Mouse (Mus musculus): ENCODE measurements around the gene Otulinl. TPM values are rescaled to one million over a fixed set of nuclear protein-coding genes. Genes with fewer than 3 reads are reported as not detected.

Gene Otulinl
- polyA plus RNA-seq, 1 experiment from 2014 or later = 9.1 TPM

DNA sequence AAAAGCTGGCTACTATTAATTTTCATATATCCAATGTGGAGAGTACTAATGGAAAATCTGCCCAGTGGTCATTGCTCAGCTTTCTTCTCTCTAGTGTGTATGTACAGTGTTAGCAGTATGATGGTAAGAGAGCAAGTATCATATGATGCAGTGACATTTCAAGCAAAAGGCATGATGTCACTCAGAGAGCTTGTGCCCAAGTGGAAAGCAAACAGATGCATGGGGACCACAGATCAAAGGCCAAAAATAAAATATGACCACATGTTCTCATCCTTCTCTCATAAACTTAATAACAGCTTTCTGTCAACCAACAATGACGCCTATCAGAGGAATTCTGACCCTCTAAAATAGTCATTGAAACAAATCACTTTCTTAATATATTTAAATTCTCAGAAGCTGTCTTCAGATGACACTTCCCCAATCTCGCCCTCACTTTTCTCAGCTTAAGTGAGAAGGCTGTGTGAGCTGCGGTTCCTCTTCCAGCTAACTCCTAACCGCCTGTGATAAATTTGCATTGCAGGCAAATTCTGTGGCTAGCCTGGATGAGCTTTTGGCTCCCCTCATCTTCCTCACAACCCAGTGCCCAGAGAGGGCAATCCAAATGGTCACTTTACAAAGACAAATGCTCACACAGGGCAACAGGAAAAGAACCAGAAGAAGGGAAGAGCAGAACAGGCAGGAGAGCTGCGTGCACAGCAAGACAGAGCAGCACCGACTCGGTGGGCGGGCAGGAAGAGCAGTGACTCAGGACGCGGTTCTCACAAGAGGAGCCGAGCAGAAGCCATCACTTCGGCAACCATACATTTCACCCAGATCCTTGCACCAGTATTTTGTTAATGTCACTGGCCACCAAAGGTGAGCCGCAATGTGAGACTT lies 56.1 kb downstream of the Otulinl start:
- H3K4me3 ChIP-seq (ENCODE audit: low read depth, low read length) = no peak overlapping the region
- no peak for DNase-seq (ENCODE audit: low spot score)
- WGBS = 93% methylated on average over 13 of the region's 13 CpGs
- no peaks in the 10 kb centered on the region for H3K36me3 ChIP-seq (ENCODE audit: control insufficient read depth, insufficient read depth, low read length)
- H3K9ac ChIP-seq (ENCODE audit: low read length) = no peak overlapping the region
- no peaks in the 10 kb centered on the region for H3K9me3 ChIP-seq (ENCODE audit: control insufficient read depth, low read length)
- no peak overlapping the region for H3K4me2 ChIP-seq (ENCODE audit: low read depth, severe bottlenecking)
- peaks cover 6% of the 10 kb centered on the region for H3K4me1 ChIP-seq (ENCODE audit: control insufficient read depth, insufficient read depth, low read length)
- no peaks in the 10 kb centered on the region for H3K27me3 ChIP-seq (ENCODE audit: control insufficient read depth, insufficient read depth, low read length)
- no peak for ATAC-seq (ENCODE audit: insufficient number of reproducible peaks, low FRiP score, low TSS enrichment, low read depth)
- no peak overlapping the region for H3K27ac ChIP-seq (replicated peaks; ENCODE audit: low read depth, low read length)

DNA sequence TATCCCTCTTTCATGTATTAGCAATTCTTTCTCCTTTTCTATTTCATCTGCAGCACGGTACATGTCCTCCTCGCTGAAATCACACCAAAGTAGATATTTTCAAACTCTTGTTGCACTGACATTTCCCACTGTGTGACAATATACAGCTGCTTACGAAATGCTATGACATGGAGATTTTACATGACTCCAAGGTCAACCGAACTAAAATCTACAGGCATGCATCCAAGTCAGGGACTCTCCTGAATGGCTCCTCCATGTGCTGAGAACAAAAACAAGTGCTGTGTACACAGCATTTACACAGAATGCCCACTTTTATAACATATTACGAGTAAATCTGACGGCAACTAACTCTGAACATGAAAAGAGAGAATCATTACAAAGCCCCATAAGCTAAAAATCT lies 58.1 kb downstream of the Otulinl start:
- WGBS = 95% methylated on average over 6 of the region's 6 CpGs
- H3K27me3 ChIP-seq (ENCODE audit: control insufficient read depth, insufficient read depth, low read length) = no peaks in the 10 kb centered on the region
- no peaks in the 10 kb centered on the region for H3K4me1 ChIP-seq (ENCODE audit: control insufficient read depth, insufficient read depth, low read length)
- H3K9ac ChIP-seq (ENCODE audit: low read length) = no peak overlapping the region
- DNase-seq (ENCODE audit: low spot score) (no peak), ATAC-seq (ENCODE audit: insufficient number of reproducible peaks, low FRiP score, low TSS enrichment, low read depth) (no peak)
- no peak overlapping the region for H3K4me3 ChIP-seq (ENCODE audit: low read depth, low read length)
- H3K9me3 ChIP-seq (ENCODE audit: control insufficient read depth, low read length) = no peaks in the 10 kb centered on the region
- H3K4me2 ChIP-seq (ENCODE audit: low read depth, severe bottlenecking) = no peak overlapping the region
- H3K27ac ChIP-seq (replicated peaks; ENCODE audit: low read depth, low read length) = no peak overlapping the region
- H3K36me3 ChIP-seq (ENCODE audit: control insufficient read depth, insufficient read depth, low read length) = no peaks in the 10 kb centered on the region

- no peak overlapping the region for H3K9ac ChIP-seq (ENCODE audit: low read length)
- no peaks in the 10 kb centered on the region for H3K4me1 ChIP-seq (ENCODE audit: control insufficient read depth, insufficient read depth, low read length)
- no peaks in the 10 kb centered on the region for H3K27me3 ChIP-seq (ENCODE audit: control insufficient read depth, insufficient read depth, low read length)
- H3K4me2 ChIP-seq (ENCODE audit: low read depth, severe bottlenecking) = no peak overlapping the region
- H3K27ac ChIP-seq (replicated peaks; ENCODE audit: low read depth, low read length) = no peak overlapping the region
- DNase-seq (ENCODE audit: low spot score) (no peak), ATAC-seq (ENCODE audit: insufficient number of reproducible peaks, low FRiP score, low TSS enrichment, low read depth) (no peak)
- H3K4me3 ChIP-seq (ENCODE audit: low read depth, low read length) = no peak overlapping the region
- WGBS = 90% methylated on average over 6 of the region's 6 CpGs
- no peaks in the 10 kb centered on the region for H3K9me3 ChIP-seq (ENCODE audit: control insufficient read depth, low read length)
- H3K36me3 ChIP-seq (ENCODE audit: control insufficient read depth, insufficient read depth, low read length) = no peaks in the 10 kb centered on the region
Measured at GRCm38 (mm10) chr15:27620475-27621185, 60.7 kb downstream of the Otulinl start.

DNA sequence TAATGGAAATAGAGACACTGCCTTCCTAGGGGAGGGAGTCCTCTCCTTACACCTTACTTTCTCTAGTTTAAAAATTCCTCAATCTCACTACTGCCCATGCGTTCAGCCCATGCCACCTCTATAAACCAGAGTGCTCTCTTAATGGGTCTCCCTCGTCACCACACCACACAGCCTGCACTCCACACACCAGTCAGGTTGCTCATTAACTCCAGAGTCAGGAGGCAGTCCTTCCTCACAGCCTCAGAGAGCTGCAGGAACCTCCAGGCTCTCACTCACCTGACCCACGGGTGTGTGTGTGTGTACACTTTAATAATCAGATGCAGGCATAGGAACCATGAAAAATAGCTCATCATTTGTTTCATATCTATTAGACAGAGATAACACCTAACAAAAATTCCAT lies 61.7 kb downstream of the Otulinl start:
- Histone ChIP-seq H3K36me3 (ENCODE audit: control insufficient read depth, insufficient read depth, low read length) (no peaks in the 10 kb centered on the region), H3K4me3 (ENCODE audit: low read depth, low read length) (no peak overlapping the region)
- no peak for ATAC-seq (ENCODE audit: insufficient number of reproducible peaks, low FRiP score, low TSS enrichment, low read depth)

DNA sequence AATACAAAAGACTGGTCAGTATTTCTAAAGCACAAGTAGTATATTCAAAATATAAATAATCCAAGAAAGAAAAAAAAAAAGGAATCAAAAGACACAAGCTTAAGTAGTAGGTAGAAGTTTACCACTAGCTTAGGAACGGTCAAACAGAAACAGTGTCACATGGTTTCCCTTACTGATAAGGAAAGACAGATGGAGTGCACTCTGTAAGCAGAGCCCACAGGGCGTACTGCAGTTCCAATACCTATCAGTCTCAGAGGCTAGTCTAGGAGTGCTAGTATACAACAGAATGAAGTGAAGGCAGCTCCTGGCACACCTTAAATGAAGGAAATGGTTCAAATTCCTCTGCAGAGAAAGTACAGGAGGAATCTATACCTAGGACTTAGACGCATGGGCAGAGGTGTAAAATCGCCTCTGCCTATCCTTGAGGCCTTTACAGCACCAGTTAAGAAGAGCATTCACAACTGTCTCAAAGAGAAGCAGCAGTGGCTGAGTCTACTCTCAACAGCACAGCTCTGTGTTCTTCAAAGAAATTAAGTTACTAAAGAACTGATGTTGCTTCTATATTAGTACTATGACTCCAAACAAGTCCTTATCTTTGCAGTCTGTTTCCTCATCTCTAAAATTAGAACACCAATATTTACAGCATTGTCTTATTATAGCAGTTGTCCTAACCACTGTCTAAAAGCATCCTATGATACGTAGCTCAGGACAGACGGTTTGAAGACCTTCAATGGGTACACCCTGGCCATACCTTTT lies 62.4 kb downstream of the Otulinl start:
- Histone ChIP-seq H3K4me1 (ENCODE audit: control insufficient read depth, insufficient read depth, low read length) (no peaks in the 10 kb centered on the region), H3K9ac (ENCODE audit: low read length) (no peak overlapping the region), H3K4me2 (ENCODE audit: low read depth, severe bottlenecking) (no peak overlapping the region), H3K27ac (replicated peaks; ENCODE audit: low read depth, low read length) (no peak overlapping the region), H3K36me3 (ENCODE audit: control insufficient read depth, insufficient read depth, low read length) (no peaks in the 10 kb centered on the region), H3K9me3 (ENCODE audit: control insufficient read depth, low read length) (no peaks in the 10 kb centered on the region), H3K27me3 (ENCODE audit: control insufficient read depth, insufficient read depth, low read length) (no peaks in the 10 kb centered on the region), H3K4me3 (ENCODE audit: low read depth, low read length) (no peak overlapping the region)
- no peak for DNase-seq (ENCODE audit: low spot score)
- 83% methylated on average over 6 of the region's 6 CpGs for WGBS
- no peak for ATAC-seq (ENCODE audit: insufficient number of reproducible peaks, low FRiP score, low TSS enrichment, low read depth)

More for the DNA sequence above, 61.7 kb downstream of the Otulinl start:
- DNase-seq (ENCODE audit: low spot score) = no peak
- 73% methylated on average over 3 of the region's 3 CpGs for WGBS
- no peaks in the 10 kb centered on the region for H3K27me3 ChIP-seq (ENCODE audit: control insufficient read depth, insufficient read depth, low read length)
- no peak overlapping the region for H3K9ac ChIP-seq (ENCODE audit: low read length)
- H3K4me2 ChIP-seq (ENCODE audit: low read depth, severe bottlenecking) = no peak overlapping the region
- no peaks in the 10 kb centered on the region for H3K9me3 ChIP-seq (ENCODE audit: control insufficient read depth, low read length)
- no peaks in the 10 kb centered on the region for H3K4me1 ChIP-seq (ENCODE audit: control insufficient read depth, insufficient read depth, low read length)
- H3K27ac ChIP-seq (replicated peaks; ENCODE audit: low read depth, low read length) = no peak overlapping the region

DNA sequence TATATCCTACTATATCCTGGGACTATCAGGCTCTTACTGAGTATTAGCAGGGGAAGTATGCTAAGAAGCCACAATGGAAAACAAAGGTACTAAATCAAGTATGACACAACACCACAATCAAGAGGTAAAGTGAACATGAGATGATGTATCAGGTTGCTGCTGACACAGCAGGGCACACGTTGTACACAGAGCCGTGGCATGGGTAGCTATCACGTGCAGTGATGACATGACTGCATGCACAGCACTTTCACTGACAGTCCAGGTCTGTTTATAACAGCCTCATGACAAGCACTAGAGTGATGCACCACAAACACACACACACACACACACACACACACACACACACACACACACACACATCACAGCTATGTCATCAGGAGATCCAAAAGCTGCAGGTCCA lies 64.2 kb downstream of the Otulinl start:
- H3K36me3 ChIP-seq (ENCODE audit: control insufficient read depth, insufficient read depth, low read length) = no peaks in the 10 kb centered on the region
- ATAC-seq (ENCODE audit: insufficient number of reproducible peaks, low FRiP score, low TSS enrichment, low read depth) = no peak

DNA sequence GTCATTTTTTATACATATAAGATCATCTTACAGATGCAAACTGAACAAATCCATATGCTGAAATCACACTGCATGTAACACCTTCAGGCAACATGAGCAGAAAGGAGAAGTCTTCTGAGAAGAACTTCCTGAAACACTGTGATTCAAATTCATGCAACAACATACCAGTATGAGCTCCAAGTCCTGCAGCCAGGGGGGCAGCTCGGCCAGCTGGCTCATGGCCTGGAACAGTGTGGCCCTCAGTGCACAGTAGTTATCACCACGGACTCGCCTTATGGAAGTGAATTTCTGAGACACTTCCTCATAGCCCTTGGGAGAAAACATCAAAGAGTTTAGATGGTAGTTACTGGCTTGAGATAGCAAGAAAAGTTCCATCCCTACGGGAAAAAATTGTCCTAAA lies 65.2 kb downstream of the Otulinl start:
- Histone ChIP-seq H3K4me1 (ENCODE audit: control insufficient read depth, insufficient read depth, low read length) (no peaks in the 10 kb centered on the region), H3K9me3 (ENCODE audit: control insufficient read depth, low read length) (no peaks in the 10 kb centered on the region), H3K4me2 (ENCODE audit: low read depth, severe bottlenecking) (no peak overlapping the region), H3K9ac (ENCODE audit: low read length) (no peak overlapping the region), H3K27ac (replicated peaks; ENCODE audit: low read depth, low read length) (no peak overlapping the region), H3K4me3 (ENCODE audit: low read depth, low read length) (no peak overlapping the region), H3K27me3 (ENCODE audit: control insufficient read depth, insufficient read depth, low read length) (no peaks in the 10 kb centered on the region), H3K36me3 (ENCODE audit: control insufficient read depth, insufficient read depth, low read length) (peaks cover 4% of the 10 kb centered on the region; the same call in 1 of the 2 replicates)
- DNase-seq (ENCODE audit: low spot score) = no peak
- no peak for ATAC-seq (ENCODE audit: insufficient number of reproducible peaks, low FRiP score, low TSS enrichment, low read depth)
- WGBS = 87% methylated on average over 4 of the region's 4 CpGs

More for the DNA sequence above, 64.2 kb downstream of the Otulinl start:
- Histone ChIP-seq H3K27me3 (ENCODE audit: control insufficient read depth, insufficient read depth, low read length) (no peaks in the 10 kb centered on the region), H3K4me1 (ENCODE audit: control insufficient read depth, insufficient read depth, low read length) (no peaks in the 10 kb centered on the region), H3K4me2 (ENCODE audit: low read depth, severe bottlenecking) (no peak overlapping the region), H3K9me3 (ENCODE audit: control insufficient read depth, low read length) (no peaks in the 10 kb centered on the region), H3K27ac (replicated peaks; ENCODE audit: low read depth, low read length) (no peak overlapping the region), H3K9ac (ENCODE audit: low read length) (no peak overlapping the region), H3K4me3 (ENCODE audit: low read depth, low read length) (no peak overlapping the region)
- WGBS = 86% methylated on average over 3 of the region's 3 CpGs
- DNase-seq (ENCODE audit: low spot score) = no peak

GRCm38 (mm10) chr15:27613255-27613654 lies 68.1 kb downstream of the Otulinl start:
- no peak overlapping the region for H3K9ac ChIP-seq (ENCODE audit: low read length)
- no peak overlapping the region for H3K4me2 ChIP-seq (ENCODE audit: low read depth, severe bottlenecking)
- DNase-seq (ENCODE audit: low spot score) (no peak), ATAC-seq (ENCODE audit: insufficient number of reproducible peaks, low FRiP score, low TSS enrichment, low read depth) (no peak)
- no peak overlapping the region for H3K27ac ChIP-seq (replicated peaks; ENCODE audit: low read depth, low read length)
- no peaks in the 10 kb centered on the region for H3K9me3 ChIP-seq (ENCODE audit: control insufficient read depth, low read length)
- no peaks in the 10 kb centered on the region for H3K4me1 ChIP-seq (ENCODE audit: control insufficient read depth, insufficient read depth, low read length)
- no peak overlapping the region for H3K4me3 ChIP-seq (ENCODE audit: low read depth, low read length)
- H3K27me3 ChIP-seq (ENCODE audit: control insufficient read depth, insufficient read depth, low read length) = no peaks in the 10 kb centered on the region
- peaks cover 7% of the 10 kb centered on the region for H3K36me3 ChIP-seq (ENCODE audit: control insufficient read depth, insufficient read depth, low read length)
- WGBS = over 99% methylated on average over 4 of the region's 4 CpGs

All from limb, embryonic 11.5 days (tissue).